Mouse (Mus musculus) T-helper 2 cell (primary cell): ENCODE data around the gene 5330417C22Rik.
"Not testable (repeated sequence)": the region's sequence is repeated elsewhere in the genome, so short reads cannot be mapped to it uniquely, and the experiment has no call there.

Source experiments
- in situ Hi-C: fragments of 300-600 bp; cut with MboI, MseI; formaldehyde crosslinking; loops from one replicate; pipeline ENCODE4 v1.15.1; 2025; ENCODE audit warnings: high pct_unique_total_duplicates

Gene 5330417C22Rik

DNA sequence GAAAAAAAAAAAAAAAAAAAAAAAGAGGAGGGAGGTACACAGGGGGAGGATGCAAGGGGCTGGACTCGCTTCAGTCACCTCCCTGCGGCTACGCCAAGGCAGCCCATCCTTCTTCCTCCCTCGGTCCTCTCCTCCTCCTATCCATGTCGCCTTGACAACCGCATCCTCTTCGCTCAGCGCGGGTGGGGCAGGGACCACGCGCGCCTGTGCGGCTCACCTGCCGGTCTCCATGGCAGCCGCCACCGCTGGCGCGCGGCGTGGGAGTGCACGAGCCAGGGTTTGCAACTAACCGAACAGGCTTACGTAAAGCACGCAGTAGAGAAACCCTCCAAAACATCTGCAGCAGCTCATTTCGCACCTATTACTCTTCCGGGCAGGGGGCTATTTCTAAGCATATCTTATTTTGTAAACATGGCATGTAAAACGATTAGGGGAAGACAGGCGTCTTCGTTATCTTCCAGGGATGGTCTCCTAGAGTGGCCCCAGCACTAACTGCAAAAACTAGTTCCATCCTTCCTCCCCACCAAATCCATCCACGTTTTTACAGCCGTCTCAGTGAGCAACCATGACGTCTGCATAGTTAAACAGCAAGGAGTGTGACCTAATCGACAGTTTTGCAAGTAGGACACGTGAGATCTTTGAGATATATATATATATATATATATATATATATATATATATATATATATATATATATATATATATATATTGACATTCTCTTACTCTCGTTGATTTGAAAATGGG, at the start of gene 5330417C22Rik:
Gene 5330417C22Rik, minus strand, starts transcription at position 20 of the 744 bp plus-strand sequence.
- in situ Hi-C loops: no loop called here

DNA sequence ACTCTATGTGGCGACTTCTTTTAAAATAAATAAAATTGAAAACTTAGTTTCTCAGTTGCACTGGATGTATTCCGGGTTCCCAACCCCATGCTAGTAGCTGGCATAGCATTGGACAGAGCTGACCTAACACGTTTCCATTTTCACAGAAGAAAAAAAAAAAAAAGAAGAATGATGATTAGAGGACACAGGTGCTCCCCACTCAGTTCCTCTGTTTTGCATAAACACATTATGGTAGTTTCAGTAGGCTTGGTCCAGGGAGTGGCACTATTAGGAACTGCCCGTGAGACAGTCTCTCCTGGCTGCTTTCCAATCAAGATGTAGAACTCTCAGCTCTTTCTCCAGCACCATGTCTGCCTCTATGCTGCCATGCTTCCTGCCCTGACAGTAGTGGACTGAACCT, 48.2 kb upstream of the 5330417C22Rik start:
- in situ Hi-C loops: no loop called here

DNA sequence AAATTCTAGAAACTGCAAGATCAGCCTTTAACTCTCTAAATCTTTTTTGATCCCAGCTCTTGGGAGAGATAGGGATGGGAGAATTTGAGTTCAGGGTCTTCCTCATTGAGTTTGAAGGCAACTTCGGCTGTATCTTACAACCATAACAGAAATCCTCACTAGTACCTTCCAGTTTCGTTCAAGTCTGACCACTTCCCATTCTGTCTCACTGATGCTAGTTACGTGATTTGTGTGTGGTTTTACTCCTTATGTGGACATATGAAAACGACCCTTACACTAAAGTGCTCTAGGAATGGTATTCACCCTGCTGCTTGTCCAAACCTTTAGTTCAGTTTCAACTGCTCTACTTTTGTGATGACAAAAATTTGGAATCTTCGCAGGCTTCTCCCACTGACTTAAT, 37.7 kb upstream of the 5330417C22Rik start:
- in situ Hi-C loops: no loop called here

DNA sequence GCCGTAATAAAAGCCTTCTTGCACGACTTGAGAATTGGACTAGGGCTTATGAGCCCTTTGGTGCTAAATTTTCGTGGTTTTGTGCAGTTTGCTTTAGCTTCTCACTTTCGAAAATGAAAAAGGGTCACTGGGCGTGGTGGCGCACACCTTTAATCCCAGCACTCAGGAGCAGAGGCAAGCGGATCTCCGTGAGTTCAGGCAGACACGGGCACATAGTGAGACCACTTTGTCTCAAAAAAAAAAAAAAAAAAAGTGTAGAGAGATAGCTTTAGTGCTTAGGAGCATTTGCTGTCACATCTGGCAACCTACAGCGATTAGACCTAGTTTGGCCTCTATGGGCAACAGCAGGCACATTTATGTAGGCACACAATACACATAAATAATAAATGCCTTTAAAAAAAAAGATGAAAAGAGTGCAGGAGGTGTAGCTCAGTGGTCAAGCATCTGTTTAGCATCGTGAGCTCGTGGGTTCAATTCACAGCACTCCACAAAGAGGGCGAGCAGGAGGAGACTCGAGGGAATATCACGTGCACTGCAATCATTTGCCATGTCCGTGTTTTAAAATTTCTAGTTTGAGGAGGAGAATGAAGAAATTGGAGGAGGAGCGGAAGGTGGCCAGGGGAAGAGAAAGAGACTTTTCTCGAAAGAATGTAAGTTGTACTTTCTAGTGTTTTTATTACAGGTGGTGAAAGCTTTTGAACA, 36.1 kb upstream of the 5330417C22Rik start:
- in situ Hi-C loops: no loop called here

DNA sequence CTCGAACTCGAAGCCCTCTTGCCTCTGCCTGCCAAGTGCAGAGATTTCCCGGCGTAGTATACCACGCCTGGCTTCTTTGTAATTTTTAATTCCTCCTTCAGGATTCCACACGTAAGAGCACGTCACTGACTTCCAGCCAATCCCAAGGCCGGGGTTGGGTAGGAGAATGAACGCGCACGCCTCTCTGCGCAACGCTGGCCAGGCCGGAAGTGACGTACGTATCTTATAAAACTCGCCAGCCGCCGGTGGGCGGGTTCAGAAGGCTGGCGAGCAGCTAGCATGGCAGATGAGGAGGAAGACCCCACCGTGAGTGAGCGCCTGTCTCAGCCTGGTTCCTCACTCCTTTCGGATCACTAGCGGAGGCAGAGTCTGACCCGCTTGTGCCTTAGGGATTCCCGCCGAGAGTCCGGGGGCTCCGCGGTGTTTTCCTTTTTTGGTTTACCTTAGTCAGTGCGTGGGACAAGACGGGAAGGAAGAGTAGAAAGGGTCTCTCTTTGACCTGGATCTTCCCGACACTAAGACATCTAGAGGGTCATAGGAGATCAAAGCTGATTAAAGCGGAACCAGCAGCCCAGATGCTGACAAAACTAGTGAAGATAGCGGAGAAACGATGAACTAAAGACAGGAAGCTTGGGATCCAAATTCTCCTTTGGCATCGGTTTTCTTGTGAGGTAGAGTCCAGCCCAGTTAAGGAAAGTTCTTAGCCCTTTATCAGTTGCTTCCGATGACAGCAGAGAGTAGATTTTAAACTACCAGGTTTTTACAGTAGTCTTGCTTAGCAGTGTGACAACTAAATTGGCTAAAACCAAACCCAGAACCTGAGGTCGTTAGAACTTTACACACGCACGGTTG, 35.3 kb upstream of the 5330417C22Rik start, which contains the start of gene Taf13:
Gene Taf13, plus strand, starts transcription at position 256 of the 852 bp plus-strand sequence.
- in situ Hi-C loops: no loop called here

DNA sequence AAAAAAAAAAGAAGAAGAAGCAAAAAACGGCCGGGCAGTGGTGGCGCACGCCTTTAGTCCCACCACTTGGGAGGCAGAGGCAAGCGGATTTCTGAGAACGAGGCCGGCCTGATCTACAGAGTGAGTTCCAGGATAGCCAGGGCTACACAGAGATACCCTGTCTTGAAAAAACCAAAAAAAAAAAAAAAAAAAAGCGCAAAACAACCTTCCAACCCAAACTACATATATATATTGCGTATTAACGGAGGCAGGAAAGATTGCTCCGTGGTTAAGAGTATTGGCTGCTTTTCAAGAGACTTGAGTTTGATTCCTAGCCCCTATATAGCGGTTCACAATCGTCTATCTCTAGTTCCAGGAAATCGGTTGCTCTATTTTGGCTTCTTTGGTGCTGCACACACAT, 34.5 kb upstream of the 5330417C22Rik start:
- in situ Hi-C loops: no loop called here

DNA sequence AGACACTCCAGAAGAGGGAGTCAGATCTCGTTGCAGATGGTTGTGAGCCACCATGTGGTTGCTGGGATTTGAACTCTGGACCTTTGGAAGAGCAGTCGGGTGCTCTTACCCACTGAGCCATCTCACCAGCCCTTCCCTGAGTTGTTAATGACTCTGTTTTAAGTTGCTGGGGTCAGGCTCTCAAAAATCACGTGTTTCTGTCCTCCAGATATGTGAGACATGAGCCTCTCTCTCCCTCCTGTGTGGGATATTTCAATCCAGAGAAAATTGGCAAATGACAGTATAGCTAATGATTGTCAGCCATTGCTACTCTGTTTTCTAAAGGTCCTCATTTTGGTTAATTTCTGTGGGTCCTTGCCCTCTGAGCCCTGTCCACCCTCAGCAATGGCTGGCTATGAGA, 33.3 kb upstream of the 5330417C22Rik start:
- in situ Hi-C loops: not testable (repeated sequence)

DNA sequence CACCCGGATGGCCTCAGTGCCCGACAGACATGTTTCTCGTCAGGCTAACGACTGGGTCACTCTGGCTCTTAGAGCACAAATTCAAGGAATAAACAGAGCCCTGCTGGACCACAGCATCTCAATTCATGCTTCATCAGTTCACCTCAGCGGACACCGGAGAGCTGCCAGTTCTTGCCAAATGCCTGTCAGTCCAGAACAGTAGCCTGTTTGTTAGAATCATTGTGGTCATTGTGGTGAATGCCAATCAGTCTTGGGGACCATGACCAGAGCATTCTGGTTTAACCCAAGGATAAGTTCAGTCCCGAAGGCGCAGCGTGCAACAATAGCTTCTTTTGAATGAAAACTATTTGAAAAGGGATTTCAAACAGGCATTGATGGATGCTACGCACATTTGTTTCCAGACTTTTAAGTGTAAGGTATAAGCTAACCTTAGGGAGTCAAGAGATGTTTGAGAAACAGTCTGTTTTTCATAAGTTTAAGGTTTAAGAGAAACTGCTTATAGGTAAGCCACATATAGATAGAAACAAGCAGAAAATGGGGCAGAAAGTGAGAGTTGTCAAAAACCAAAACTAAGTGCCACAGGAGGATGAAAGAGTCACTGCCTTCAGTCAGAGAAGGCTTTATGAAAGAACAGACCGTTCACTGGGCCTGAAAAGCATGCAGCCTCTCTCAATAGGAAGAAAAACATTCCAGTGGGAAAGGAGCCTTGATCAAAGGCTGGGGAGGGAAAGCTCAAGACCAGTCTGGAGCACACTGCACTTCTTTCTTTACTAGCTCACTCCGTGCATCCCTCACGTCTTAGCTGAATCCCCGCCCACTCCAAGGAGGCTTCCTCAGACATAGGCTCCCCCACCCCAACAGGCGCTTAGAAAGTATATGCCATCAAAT, 31.9 kb upstream of the 5330417C22Rik start:
- in situ Hi-C loops: no loop called here

DNA sequence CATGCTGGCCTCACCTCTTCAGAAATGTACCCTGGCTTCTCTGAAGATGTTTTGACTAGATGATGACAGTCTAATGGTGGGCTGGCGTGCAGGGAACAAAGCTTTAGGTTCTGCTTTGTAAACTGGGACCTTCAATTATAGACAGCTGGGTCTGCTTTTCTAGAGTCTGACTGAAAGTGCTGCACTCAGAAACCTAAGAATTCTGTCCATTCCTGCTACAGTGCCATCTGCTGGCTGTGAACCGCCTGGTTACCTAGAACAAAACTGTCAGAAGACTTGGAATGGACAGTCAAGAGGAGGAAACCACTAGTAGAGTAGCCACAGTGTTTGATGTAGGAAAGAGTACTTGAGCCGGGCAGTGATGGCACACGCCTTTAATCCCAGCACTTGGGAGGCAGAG, 27.0 kb upstream of the 5330417C22Rik start:
- in situ Hi-C loops: no loop called here

DNA sequence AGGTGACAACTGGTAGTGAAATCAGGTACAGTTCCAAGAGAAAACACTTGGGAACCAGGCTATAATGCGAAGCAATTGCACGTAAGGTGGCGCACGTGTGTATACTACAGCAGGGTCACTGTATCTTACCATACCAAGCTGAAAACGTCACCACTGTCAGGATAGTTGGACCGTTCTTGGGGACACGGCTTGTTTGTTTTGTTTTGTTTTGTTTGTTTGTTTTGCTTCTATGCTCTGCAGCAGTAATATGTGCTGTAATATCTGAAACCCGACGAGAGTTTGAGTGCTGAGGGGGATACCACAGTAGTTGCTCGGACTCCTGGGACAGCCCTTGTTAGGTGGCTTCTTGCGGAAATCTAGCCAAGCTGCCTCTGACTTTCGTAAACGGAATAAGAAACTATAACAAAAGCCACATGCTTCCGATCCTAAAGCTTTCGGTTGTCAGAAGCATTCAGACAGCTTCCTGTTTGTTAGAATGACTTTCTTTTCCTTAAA, 26.5 kb upstream of the 5330417C22Rik start:
- in situ Hi-C loops: no loop called here

DNA sequence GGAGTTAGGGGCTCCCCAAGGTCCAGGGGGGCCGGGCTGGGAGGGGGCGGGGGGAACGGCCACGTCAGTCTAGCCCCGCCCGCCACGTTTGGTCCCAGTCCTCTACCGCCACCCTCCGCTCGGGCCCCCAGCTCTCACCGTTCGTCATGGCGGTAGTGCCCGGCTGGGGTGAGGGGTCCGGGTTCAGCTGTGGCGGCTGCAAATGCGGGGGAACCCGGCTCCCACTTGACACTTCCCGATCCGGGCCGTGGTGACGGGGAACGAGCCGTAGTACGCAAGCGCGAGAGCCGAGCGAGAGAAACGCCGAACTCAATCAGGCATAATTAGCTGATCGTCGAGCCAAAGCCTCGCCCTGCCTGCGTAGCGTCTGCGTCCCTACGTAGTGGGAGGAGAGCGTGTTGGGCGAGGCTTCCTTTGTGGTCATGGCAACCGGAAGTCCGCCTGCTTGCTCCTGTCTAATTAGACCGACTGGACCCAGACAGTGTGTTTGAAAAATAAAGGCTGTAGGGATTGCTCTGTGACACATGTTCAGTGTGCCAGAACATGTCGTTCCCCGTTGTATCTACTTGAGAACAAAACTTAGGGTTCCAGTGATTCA, 25.9 kb upstream of the 5330417C22Rik start, which contains the start of gene Tmem167b:
Gene Tmem167b, minus strand, starts transcription at position 334 of the 598 bp plus-strand sequence.
- in situ Hi-C loops: no loop called here

DNA sequence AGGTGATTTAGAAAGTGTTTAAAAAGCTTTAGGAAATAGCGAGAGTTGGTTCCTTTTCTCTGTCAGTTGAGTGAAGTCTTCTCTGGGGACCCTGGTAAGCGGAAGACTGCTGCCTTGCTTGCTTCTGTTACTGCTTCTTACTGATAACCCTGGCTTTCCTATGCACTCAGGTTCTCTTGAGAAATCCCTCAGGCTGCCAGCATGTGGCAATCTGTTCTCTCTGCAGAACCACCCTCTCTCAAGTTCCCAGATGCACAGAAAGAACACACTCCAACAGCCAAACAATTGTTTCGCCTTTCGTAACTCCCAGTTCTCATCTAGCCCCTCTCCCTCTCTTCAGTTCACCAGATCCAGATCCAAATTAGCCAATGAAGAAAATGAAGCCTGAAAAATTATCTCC, 21.6 kb upstream of the 5330417C22Rik start:
- in situ Hi-C loops: no loop called here

DNA sequence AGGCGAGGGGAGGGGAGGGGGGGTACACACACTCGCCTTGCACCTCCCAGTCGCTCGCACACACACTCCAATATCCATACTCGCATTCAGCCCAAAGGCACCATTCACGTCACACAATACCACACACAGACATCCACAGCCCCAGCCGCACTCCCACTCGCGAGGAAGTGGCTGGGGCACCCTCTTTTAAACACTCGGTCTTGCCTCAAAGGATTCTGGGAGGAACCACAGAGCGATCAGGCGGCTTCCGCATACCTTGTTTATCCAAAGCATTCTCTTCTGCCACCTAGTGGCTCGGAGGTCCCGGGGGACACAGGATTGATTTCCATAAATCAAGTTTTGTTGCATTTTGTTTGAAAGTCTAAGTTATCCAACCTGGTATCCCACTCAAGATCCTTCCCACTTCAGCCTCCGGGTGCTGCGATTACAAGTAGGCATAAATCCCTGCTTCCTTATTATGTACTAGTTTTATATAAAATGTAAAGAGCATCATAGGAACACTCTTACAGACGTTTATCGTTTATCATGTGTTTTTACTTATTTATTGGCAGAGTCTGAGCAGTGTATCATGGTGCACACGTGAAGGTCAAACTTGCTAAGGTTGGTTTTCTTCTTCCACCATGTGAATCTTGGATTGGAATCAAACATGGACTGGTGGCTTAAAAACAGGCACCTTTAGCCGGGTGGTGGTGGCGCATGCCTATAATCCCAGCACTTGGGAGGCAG, 18.4 kb upstream of the 5330417C22Rik start:
- in situ Hi-C loops: no loop called here

DNA sequence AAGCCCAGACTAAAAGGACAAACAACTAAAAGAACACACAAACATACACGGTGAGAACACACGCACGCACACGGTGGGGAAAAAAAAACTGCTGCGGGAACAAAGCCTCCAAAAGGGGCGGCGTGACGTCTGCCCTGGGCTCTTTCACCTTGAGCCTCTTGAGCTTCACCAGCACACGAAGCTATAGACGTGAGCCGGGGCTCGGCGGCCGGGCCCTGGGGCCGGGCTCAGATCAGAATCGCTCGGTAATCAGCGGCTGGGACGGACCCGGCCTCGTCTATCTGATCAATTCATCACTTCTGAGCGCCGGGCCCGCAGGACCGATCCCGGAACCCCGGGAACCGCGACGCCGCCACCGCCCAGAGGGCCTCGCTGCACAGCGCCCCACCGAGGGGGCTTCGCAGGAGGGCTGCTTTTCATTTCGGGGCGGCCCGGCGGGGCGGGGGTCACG, 17.8 kb upstream of the 5330417C22Rik start:
- in situ Hi-C loops: no loop called here

DNA sequence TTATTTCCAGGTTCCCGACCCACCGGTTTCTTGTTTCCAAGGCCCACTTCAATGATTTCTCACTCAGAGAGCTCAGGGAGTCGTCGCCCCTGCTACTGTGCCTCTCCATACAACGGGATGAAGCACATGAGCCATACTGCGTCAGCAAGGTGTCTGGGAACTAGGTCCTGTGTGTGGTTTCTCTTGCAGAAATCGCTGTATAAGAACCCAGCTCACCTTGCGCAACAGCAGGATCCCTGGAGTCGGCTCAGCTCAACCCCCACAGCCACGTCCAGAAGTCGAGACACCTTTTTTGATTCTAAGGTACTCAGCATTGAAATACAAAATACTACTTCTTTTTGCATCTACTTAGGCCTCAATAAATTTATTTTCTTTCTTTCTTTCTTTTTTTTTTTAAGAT, 6.0 kb upstream of the 5330417C22Rik start:
- in situ Hi-C loops: no loop called here

DNA sequence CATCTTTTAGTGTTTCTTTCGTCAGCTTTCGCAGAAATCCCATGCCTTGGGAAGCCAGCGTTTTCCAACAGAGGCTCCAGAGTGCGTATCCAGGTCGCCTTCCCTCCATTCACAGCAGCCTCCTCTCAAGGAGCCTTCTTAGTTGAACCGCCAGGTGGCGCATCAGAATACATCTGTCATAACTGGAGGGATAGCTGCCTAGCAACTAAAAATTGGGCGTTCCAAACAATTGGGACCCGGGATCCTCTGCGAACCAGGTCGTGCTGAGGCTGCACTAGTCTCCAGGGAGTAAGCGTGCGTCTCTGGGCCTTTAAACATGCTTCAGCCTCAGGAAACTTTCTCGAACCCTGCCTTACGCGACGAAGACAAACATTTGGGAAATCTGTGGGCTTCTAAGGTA, 967 bp upstream of the 5330417C22Rik start:
- in situ Hi-C loops: no loop called here

DNA sequence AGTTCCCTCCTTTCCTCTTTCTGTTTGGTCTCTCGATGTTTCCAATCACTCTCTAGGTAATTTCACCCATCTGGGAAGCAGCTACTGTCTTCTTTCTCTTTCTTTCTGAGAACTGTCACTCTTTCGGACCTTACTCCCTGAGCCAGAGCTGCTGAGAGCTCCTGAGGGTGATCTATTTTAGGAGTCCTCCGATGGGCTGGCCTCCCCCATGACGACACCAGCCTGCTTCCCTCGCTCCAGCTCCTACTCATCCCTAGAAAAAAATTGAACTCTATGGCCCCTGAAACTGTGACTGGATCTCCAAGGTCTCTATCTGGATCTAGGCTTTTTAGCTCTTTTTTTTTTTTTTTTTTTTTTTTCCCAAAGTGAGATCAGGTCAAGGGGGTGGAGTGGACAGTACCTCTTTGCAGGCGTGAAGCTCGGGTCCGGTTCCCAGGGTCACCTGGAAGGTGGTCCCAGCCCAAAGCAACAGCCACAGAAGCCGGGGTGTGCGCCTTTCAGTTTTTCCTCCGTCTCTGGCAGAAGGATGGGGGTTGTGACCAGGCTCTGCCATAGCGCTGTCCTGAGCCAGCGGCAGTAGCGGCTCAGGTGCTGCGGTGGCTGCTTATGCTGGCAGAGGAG, 330 bp downstream of the 5330417C22Rik start:
- in situ Hi-C loops: no loop called here

DNA sequence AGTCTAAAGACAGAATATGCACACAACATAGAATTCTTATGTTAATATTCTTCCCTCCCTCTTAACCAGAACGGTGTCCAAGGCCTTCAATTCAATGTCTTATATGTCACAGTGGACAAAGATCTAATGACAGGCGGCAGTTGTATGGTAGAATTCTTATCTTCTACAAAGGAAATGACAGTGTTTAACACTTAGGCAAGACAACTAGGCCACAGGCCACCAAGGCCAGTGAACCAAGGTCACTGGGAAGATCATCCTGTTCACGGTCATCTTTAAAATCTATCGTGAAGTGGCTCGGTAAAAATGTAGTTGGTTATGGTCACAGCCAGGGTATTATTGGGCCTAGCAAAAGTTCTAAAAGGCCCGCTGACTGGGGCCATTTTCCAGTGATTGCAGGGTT, 2.4 kb downstream of the 5330417C22Rik start, which contains the start of gene 1700013F07Rik:
Gene 1700013F07Rik, plus strand, starts transcription at position 200 of the 400 bp plus-strand sequence.
- in situ Hi-C loops: no loop called here
